1 mouse cellular context compared by ENCODE assay signal in genomic region chr11:119304904-119305712, GRCm38 (mm10).
TF ChIP-seq lines count a peak whose summit lies in the region.

No protein-coding gene starts in this region.

TF ChIP-seq in MEL, 35 proteins besides CTCF, POLR2A, EP300 and RAD21 (continued from another document):
- TF ChIP-seq UBTF (IDR thresholded peaks at IDR 0.05; ENCODE audit: borderline replicate concordance, insufficient read depth, low read depth, low read length), result no peak
- TF ChIP-seq CHD1 (IDR thresholded peaks at IDR 0.05; ENCODE audit: low read depth, low read length), result no peak
